Mouse (Mus musculus) layer of hippocampus, adult 2 months (tissue): Measurements from ENCODE around the gene Cnnm1. TPM values are rescaled to one million over a fixed set of nuclear protein-coding genes. Genes with fewer than 3 reads are reported as not detected.
A peak's percentile ranks its signal among the peaks of the same experiment; 100 is the strongest.

ENCODE experiments used
- DNase-seq, 2 experiments: peaks; one replicate each; pipeline ENCODE4 v3.0.0; 2022; ENCODE audit warnings: low spot score in 2 of 2
- H3K27ac ChIP-seq: fragments of 200-600 bp; 2 replicates; pipeline ENCODE4 v1.8.1; 2022
- H3K4me3 ChIP-seq: fragments of 200-600 bp; 2 replicates; pipeline ENCODE4 v1.8.1; 2022; ENCODE audit warnings: mild to moderate bottlenecking
- CTCF ChIP-seq: fragments of 200-600 bp; conservative IDR thresholded peaks from 2 replicates; pipeline ENCODE4 v1.8.1; 2022; ENCODE audit warnings: antibody characterized with exemption, mild to moderate bottlenecking, moderate library complexity
- total RNA-seq, 2 experiments: library from RNA; stranded (reverse); gene quantifications; 2 replicates each; pipeline ENCODE4 v1.2.3; 2021

Gene Cnnm1
- total RNA-seq, 2 experiments from 2014 or later = 113 to 115 TPM

- DNase-seq = no peak
- no peak for TF ChIP-seq CTCF
These were observed 65.2 kb downstream of the Cnnm1 start for GRCm38 (mm10) chr19:43505441-43505840.

GRCm38 (mm10) chr19:43510436-43511220, 70.4 kb downstream of the Cnnm1 start:
- Histone ChIP-seq H3K4me3 (no peak overlapping the region), H3K27ac (no peak overlapping the region)
- no peak for DNase-seq
- TF ChIP-seq CTCF = no peak

More at GRCm38 (mm10) chr19:43505441-43505840, 65.2 kb downstream of the Cnnm1 start:
- Histone ChIP-seq H3K27ac (no peak overlapping the region), H3K4me3 (no peak overlapping the region)

DNA sequence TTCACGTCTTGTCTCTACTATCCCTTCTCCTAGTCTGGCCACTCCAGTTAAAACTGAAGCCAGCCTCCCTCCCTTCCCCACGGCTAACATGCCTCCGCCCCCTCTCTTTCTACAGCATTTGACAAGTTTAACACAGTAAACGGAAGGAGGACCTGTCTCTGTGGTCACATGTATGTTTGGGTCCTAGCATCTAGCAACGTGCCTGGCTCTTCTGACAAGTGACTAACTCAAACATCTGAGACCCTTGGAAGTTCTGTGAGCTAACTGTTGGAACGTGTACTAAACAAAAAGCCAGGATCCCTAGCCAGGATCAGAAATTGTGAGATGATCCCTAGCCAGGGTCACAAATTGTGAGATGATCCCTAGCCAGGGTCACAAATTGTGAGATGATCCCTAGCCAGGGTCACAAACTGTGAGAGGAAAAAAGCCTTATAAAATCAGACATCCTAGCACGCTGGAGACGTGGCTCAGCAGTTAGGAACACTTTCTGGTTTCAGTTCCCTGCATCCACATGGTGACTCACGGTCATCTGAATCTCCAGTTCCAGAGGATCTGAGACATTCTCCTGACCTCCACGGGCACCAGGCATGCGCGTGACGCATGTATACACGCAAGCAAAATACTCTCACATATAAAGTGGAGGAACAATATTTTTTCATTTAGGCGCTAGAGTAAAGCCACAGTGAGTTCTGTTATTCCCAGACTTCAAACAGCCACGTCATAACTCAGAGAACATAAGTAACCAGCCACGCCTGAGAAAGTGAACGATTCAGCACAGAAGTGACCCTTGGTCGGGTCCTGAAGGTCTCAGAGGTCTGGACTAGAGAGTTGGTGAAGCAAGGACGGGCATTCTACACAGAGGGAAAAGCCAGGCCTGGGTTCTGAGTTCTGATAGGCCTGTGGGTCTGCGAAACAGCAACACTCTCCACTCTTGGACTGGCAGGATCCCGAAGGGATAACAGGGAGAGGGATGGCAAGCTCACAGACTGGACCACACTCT, 71.7 kb downstream of the Cnnm1 start:
- DNase-seq = no peak
- no peak overlapping the region for H3K27ac ChIP-seq
- no peak overlapping the region for H3K4me3 ChIP-seq
- TF ChIP-seq CTCF = no peak

DNA sequence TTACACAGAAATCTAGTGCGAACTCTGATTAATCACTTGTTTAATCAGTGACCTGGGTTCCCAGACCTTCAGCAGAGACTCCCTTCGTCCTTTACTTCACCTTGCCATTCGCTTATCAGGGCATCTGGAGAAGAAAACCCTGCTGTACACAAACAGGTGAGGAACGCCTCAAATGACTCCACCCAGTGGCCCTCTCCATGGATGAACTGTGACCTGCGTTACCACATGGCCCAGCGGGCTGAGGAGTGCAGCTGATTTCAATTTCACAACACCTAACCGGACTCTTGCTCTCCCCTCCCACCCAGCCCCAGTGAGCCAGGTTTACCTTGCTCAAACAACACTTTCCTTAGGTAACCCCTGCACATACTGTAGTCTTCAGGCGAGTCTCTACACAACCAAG, 73.6 kb downstream of the Cnnm1 start:
- no peak overlapping the region for H3K27ac ChIP-seq
- no peak for TF ChIP-seq CTCF
- no peak overlapping the region for H3K4me3 ChIP-seq
- DNase-seq = no peak

- no peak overlapping the region for H3K4me3 ChIP-seq
These were observed 75.6 kb downstream of the Cnnm1 start for GRCm38 (mm10) chr19:43515668-43516396.

DNA sequence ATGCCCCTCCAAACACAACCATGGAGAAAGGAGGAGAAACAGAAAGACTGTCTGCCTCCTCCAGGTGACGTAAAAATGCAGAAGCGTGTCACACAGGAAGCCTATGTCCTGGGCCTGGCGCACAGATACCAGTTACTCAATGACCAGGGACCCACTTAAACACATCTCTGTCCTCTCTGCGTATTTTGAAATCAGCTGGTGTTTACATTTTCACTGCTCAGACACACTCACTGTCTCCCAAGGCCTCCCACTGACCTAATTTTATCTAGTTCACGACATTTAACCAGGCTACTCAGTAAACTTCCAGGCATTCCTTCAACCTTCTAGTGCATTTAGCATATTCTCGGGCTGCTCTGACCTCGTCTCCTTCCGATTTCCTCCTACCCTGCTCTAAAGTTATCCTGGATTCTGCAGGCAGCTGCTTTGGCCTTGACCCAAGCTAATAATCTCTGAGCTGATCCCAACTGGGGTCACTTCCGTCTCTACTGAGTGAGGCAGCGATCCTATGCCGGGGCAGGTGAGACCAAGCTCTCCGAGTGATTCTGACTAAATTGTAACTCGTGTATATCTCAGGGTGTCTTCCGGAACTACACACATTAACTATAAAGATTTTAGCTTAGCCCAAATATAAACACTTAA, 76.3 kb downstream of the Cnnm1 start:
- no peak for DNase-seq
- TF ChIP-seq CTCF = no peak
- Histone ChIP-seq H3K27ac (no peak overlapping the region), H3K4me3 (no peak overlapping the region)

More at GRCm38 (mm10) chr19:43515668-43516396, 75.6 kb downstream of the Cnnm1 start:
- H3K27ac ChIP-seq = no peak overlapping the region
- no peak for TF ChIP-seq CTCF
- DNase-seq = no peak

GRCm38 (mm10) chr19:43517320-43517719, 77.1 kb downstream of the Cnnm1 start:
- no peak for TF ChIP-seq CTCF
- H3K4me3 ChIP-seq = no peak overlapping the region
- no peak for DNase-seq
- no peak overlapping the region for H3K27ac ChIP-seq

- H3K4me3 ChIP-seq = no peak overlapping the region
- TF ChIP-seq CTCF = no peak
- DNase-seq = no peak
- H3K27ac ChIP-seq = no peak overlapping the region
These were observed 77.6 kb downstream of the Cnnm1 start for GRCm38 (mm10) chr19:43517808-43518207.

DNA sequence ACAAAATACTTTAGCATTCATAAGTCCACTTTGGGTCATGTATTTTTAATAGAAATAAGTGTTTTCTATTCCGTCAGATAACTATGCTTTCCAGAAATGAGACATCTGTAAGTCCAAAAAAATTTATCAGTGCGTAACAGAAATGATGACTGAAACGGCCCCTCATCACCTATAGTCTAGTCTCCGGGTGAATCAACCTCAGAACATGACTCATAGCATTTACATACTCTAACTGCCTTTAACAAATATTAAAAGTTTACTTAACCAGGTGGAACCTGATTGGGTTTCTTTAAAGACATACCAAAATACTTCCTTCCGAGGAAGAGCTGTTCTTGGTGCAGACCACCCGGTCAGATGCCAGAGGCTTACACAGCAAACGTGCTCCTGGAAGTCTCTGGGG, 78.0 kb downstream of the Cnnm1 start:
- no peak for DNase-seq
- Histone ChIP-seq H3K27ac (no peak overlapping the region), H3K4me3 (no peak overlapping the region)
- TF ChIP-seq CTCF = no peak

- no peak for DNase-seq
- peak overlapping the region; percentile 23; the same call in 1 of the 2 replicates for H3K4me3 ChIP-seq
- H3K27ac ChIP-seq = no peak overlapping the region; the same call in 1 of the 2 replicates
- no peak for TF ChIP-seq CTCF
These were observed 79.0 kb downstream of the Cnnm1 start for GRCm38 (mm10) chr19:43519226-43519625.

- no peak for TF ChIP-seq CTCF
- no peak for DNase-seq
- H3K4me3 ChIP-seq = peak overlapping the region; percentile 43; the same call in 1 of the 2 replicates
- no peak overlapping the region for H3K27ac ChIP-seq
These were observed 80.2 kb downstream of the Cnnm1 start for GRCm38 (mm10) chr19:43520402-43520801.

GRCm38 (mm10) chr19:43521362-43521761, 81.1 kb downstream of the Cnnm1 start:
- no peak for DNase-seq
- H3K4me3 ChIP-seq = peak overlapping the region; percentile 43
- H3K27ac ChIP-seq = peak overlapping the region; percentile 61
- TF ChIP-seq CTCF = no peak
